Mouse (Mus musculus) neural tube, embryonic 12.5 days (tissue): ENCODE data around the gene Aqp7. TPM values are rescaled to one million over a fixed set of nuclear protein-coding genes. Genes with fewer than 3 reads are reported as not detected.

ENCODE experiments used
- ATAC-seq: fragments of 200-750 bp; cut with Nextera tagmentation; 2 replicates; pipeline ENCODE4 v1.8.0; 2017; ENCODE audit warnings: low read depth, mild to moderate bottlenecking, moderate TSS enrichment, moderate library complexity; ENCODE audit not compliant: low FRiP score
- H3K27ac ChIP-seq: fragments of 300-500 bp; sonication (generic); 2 replicates; pipeline ENCODE4 v1.5.1; 2016
- H3K27me3 ChIP-seq: fragments of 300-500 bp; sonication (generic); replicated peaks from 2 replicates; pipeline ENCODE4 v1.6.1; 2016; ENCODE audit warnings: mild to moderate bottlenecking
- H3K36me3 ChIP-seq: fragments of 300-500 bp; sonication (generic); 2 replicates; pipeline ENCODE4 v1.6.1; 2016; ENCODE audit warnings: mild to moderate bottlenecking
- H3K4me1 ChIP-seq: fragments of 300-500 bp; sonication (generic); 2 replicates; pipeline ENCODE4 v1.6.1; 2016
- H3K4me2 ChIP-seq: fragments of 300-500 bp; sonication (generic); replicated peaks from 2 replicates; pipeline ENCODE4 v1.6.1; 2016; ENCODE audit warnings: mild to moderate bottlenecking
- H3K4me3 ChIP-seq: fragments of 300-500 bp; sonication (generic); 2 replicates; pipeline ENCODE4 v1.5.1; 2016
- H3K9ac ChIP-seq: fragments of 300-500 bp; sonication (generic); 2 replicates; pipeline ENCODE4 v1.6.1; 2016; ENCODE audit warnings: mild to moderate bottlenecking
- H3K9me3 ChIP-seq: fragments of 300-500 bp; sonication (generic); 2 replicates; pipeline ENCODE4 v1.6.1; 2016; ENCODE audit warnings: mild to moderate bottlenecking
- WGBS: fragments of 180-500 bp; shearing (Covaris S2); methylation state at CpG from one replicate; pipeline ENCODE4 v1.1.7; 2016; 5-methylcytosine and 5-hydroxymethylcytosine counted together
- polyA plus RNA-seq: library from polyadenylated mRNA; unstranded; fragments of >200 nt; fragmentation: Nextera tagmentation; extraction: Ambion mirVana; gene quantifications from 2 replicates; pipeline ENCODE4 v1.2.1, GENCODE M21; 2016

The Aqp7 gene
- polyA plus RNA-seq: not detected in 2 replicates

GRCm38 (mm10) chr4:41047524-41048271 is at the start of gene Aqp7:
Gene Aqp7 (minus strand): TSS chr4:41048139.
- no peak for ATAC-seq
- Histone ChIP-seq H3K27me3 (no peaks in the 10 kb centered on the region), H3K9me3 (no peaks in the 10 kb centered on the region), H3K4me1 (peaks cover 3% of the 10 kb centered on the region; the same call in 1 of the 2 replicates), H3K4me3 (no peak within 1 kb of the TSS), H3K36me3 (no peaks in the 10 kb centered on the region), H3K4me2 (no peak within 1 kb of the TSS), H3K9ac (no peak within 1 kb of the TSS), H3K27ac (no peak within 1 kb of the TSS)
- 54% methylated on average over 9 of the region's 9 CpGs for WGBS

GRCm38 (mm10) chr4:41097381-41097780 is 49.4 kb upstream of the Aqp7 start:
- H3K9me3 ChIP-seq: no peaks in the 10 kb centered on the region
- H3K4me1 ChIP-seq: peaks cover 10% of the 10 kb centered on the region
- no peak for ATAC-seq
- no peaks in the 10 kb centered on the region for H3K36me3 ChIP-seq
- H3K27ac ChIP-seq: no peak overlapping the region
- WGBS: 46% methylated on average over 13 of the region's 13 CpGs
- peak overlapping the region; percentile 87 for H3K4me2 ChIP-seq
- H3K27me3 ChIP-seq: peaks cover 40% of the 10 kb centered on the region
- no peak overlapping the region for H3K9ac ChIP-seq
- H3K4me3 ChIP-seq: no peak overlapping the region

- Histone ChIP-seq H3K4me2 (no peak overlapping the region; the same call in 1 of the 2 replicates), H3K27me3 (peaks cover 40% of the 10 kb centered on the region), H3K9me3 (no peaks in the 10 kb centered on the region), H3K4me3 (no peak overlapping the region), H3K9ac (no peak overlapping the region), H3K4me1 (peaks cover 10% of the 10 kb centered on the region), H3K27ac (no peak overlapping the region), H3K36me3 (no peaks in the 10 kb centered on the region)
- ATAC-seq: no peak
- 61% methylated on average over 5 of the region's 5 CpGs for WGBS
These were observed 48.9 kb upstream of the Aqp7 start for GRCm38 (mm10) chr4:41096794-41097193.

- no peak for ATAC-seq
- no peaks in the 10 kb centered on the region for H3K36me3 ChIP-seq
- peaks cover 10% of the 10 kb centered on the region for H3K4me1 ChIP-seq
- H3K4me3 ChIP-seq: no peak overlapping the region
- no peaks in the 10 kb centered on the region for H3K9me3 ChIP-seq
- peaks cover 40% of the 10 kb centered on the region for H3K27me3 ChIP-seq
- 69% methylated on average over 8 of the region's 8 CpGs for WGBS
- H3K9ac ChIP-seq: no peak overlapping the region
- no peak overlapping the region; the same call in 1 of the 2 replicates for H3K4me2 ChIP-seq
- no peak overlapping the region for H3K27ac ChIP-seq
These were observed 48.2 kb upstream of the Aqp7 start for GRCm38 (mm10) chr4:41096169-41096568.

GRCm38 (mm10) chr4:41094361-41094760 is 46.4 kb upstream of the Aqp7 start:
- H3K9ac ChIP-seq: no peak overlapping the region
- WGBS: 84% methylated on average over 9 of the region's 9 CpGs
- H3K27me3 ChIP-seq: peaks cover 35% of the 10 kb centered on the region
- H3K4me1 ChIP-seq: peaks cover 10% of the 10 kb centered on the region
- no peaks in the 10 kb centered on the region for H3K9me3 ChIP-seq
- no peak overlapping the region for H3K27ac ChIP-seq
- no peak overlapping the region for H3K4me2 ChIP-seq
- H3K4me3 ChIP-seq: no peak overlapping the region
- ATAC-seq: no peak
- H3K36me3 ChIP-seq: no peaks in the 10 kb centered on the region

GRCm38 (mm10) chr4:41092958-41093357 is 45.0 kb upstream of the Aqp7 start:
- H3K4me3 ChIP-seq: no peak overlapping the region
- H3K27ac ChIP-seq: no peak overlapping the region
- no peak for ATAC-seq
- H3K4me1 ChIP-seq: peaks cover 3% of the 10 kb centered on the region
- no peaks in the 10 kb centered on the region for H3K36me3 ChIP-seq
- H3K9ac ChIP-seq: no peak overlapping the region
- no peak overlapping the region for H3K4me2 ChIP-seq
- H3K9me3 ChIP-seq: no peaks in the 10 kb centered on the region
- H3K27me3 ChIP-seq: peaks cover 26% of the 10 kb centered on the region
- 88% methylated on average over 1 of the region's 1 CpGs for WGBS

GRCm38 (mm10) chr4:41091391-41091790 is 43.5 kb upstream of the Aqp7 start:
- no peaks in the 10 kb centered on the region for H3K36me3 ChIP-seq
- no peak overlapping the region for H3K4me3 ChIP-seq
- ATAC-seq: no peak
- WGBS: 54% methylated on average over 3 of the region's 3 CpGs
- H3K27ac ChIP-seq: no peak overlapping the region
- H3K9me3 ChIP-seq: no peaks in the 10 kb centered on the region
- H3K4me1 ChIP-seq: no peaks in the 10 kb centered on the region
- no peak overlapping the region for H3K9ac ChIP-seq
- H3K4me2 ChIP-seq: no peak overlapping the region
- H3K27me3 ChIP-seq: peaks cover 10% of the 10 kb centered on the region

- Histone ChIP-seq H3K4me3 (no peak overlapping the region), H3K4me2 (no peak overlapping the region), H3K27ac (no peak overlapping the region), H3K9me3 (no peaks in the 10 kb centered on the region), H3K27me3 (no peaks in the 10 kb centered on the region), H3K36me3 (no peaks in the 10 kb centered on the region), H3K4me1 (no peaks in the 10 kb centered on the region), H3K9ac (no peak overlapping the region)
- ATAC-seq: no peak
- 71% methylated on average over 2 of the region's 2 CpGs for WGBS
These were observed 41.8 kb upstream of the Aqp7 start for GRCm38 (mm10) chr4:41089705-41090104.

GRCm38 (mm10) chr4:41089189-41089588 is 41.2 kb upstream of the Aqp7 start:
- Histone ChIP-seq H3K9me3 (no peaks in the 10 kb centered on the region), H3K4me1 (no peaks in the 10 kb centered on the region), H3K9ac (no peak overlapping the region), H3K4me2 (no peak overlapping the region), H3K4me3 (no peak overlapping the region), H3K36me3 (no peaks in the 10 kb centered on the region), H3K27me3 (no peaks in the 10 kb centered on the region), H3K27ac (no peak overlapping the region)
- 80% methylated on average over 4 of the region's 4 CpGs for WGBS
- ATAC-seq: no peak

GRCm38 (mm10) chr4:41087459-41088298 is 39.7 kb upstream of the Aqp7 start:
- no peaks in the 10 kb centered on the region for H3K36me3 ChIP-seq
- no peak overlapping the region for H3K27ac ChIP-seq

GRCm38 (mm10) chr4:41086947-41087346 is 39.0 kb upstream of the Aqp7 start:
- Histone ChIP-seq H3K27me3 (no peaks in the 10 kb centered on the region), H3K4me2 (no peak overlapping the region), H3K36me3 (no peaks in the 10 kb centered on the region), H3K4me3 (no peak overlapping the region), H3K9me3 (no peaks in the 10 kb centered on the region), H3K9ac (no peak overlapping the region), H3K27ac (no peak overlapping the region), H3K4me1 (no peaks in the 10 kb centered on the region)
- no peak for ATAC-seq
- WGBS: 77% methylated on average over 9 of the region's 9 CpGs

More at GRCm38 (mm10) chr4:41087459-41088298, 39.7 kb upstream of the Aqp7 start:
- 84% methylated on average over 16 of the region's 16 CpGs for WGBS
- Histone ChIP-seq H3K9me3 (no peaks in the 10 kb centered on the region), H3K9ac (no peak overlapping the region), H3K4me3 (no peak overlapping the region), H3K4me1 (no peaks in the 10 kb centered on the region), H3K4me2 (no peak overlapping the region), H3K27me3 (no peaks in the 10 kb centered on the region)
- no peak for ATAC-seq

GRCm38 (mm10) chr4:41084819-41085218 is 36.9 kb upstream of the Aqp7 start:
- Histone ChIP-seq H3K4me2 (no peak overlapping the region), H3K4me1 (no peaks in the 10 kb centered on the region), H3K9ac (no peak overlapping the region), H3K36me3 (no peaks in the 10 kb centered on the region), H3K27me3 (no peaks in the 10 kb centered on the region), H3K27ac (no peak overlapping the region), H3K9me3 (no peaks in the 10 kb centered on the region), H3K4me3 (no peak overlapping the region)
- ATAC-seq: no peak
- 87% methylated on average over 4 of the region's 4 CpGs for whole genome bisulfite sequencing
